Mouse (Mus musculus): ENCODE measurements at regions not wholly inside any gene's neighbourhood (a gene's known extent, or its start where the extent isn't known, plus 50 kb on each side); places are given as distances from the start of the nearest gene placed in this dataset.

DNA sequence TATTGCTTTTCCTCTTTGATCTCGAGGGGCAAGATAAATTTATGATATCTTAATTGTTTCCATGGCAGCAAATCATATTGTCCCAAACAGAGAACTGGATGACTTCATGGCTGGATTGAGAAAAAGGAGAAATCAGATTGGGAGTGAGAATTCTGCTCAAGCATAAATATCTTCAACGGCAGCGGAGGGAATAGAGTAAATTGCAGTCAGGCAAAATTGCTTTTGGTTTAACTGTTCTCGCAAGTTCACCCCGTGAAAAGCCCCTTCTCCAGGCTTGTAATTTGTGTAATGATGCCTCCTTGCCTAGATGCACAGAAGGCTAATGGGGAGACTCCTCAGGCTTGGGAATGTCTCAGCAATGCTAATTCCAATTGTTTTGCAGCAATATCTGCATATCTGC lies 64.4 kb upstream of the Ccn6 start:
- H3K4me3 ChIP-seq (ENCODE audit: low read depth, low read length): no peak overlapping the region
- no peak for TF ChIP-seq CTCF (IDR thresholded peaks at IDR 0.05; ENCODE audit: low read depth)
- no peak for ATAC-seq
- no peaks in the 10 kb centered on the region for H3K9me3 ChIP-seq (ENCODE audit: control insufficient read depth)
- H3K36me3 ChIP-seq (ENCODE audit: control insufficient read depth, insufficient read depth): no peaks in the 10 kb centered on the region
- H3K4me1 ChIP-seq (replicated peaks; ENCODE audit: control insufficient read depth, insufficient read depth, low read length): no peaks in the 10 kb centered on the region
- H3K27ac ChIP-seq (ENCODE audit: low read depth, low read length): no peak overlapping the region
- H3K4me2 ChIP-seq (replicated peaks; ENCODE audit: low read depth): peak overlapping the region; percentile 37
- H3K9ac ChIP-seq (ENCODE audit: low read depth, low read length): no peak overlapping the region
- no peaks in the 10 kb centered on the region for H3K27me3 ChIP-seq (replicated peaks; ENCODE audit: control insufficient read depth, insufficient read depth, low read length)
- WGBS: 53% methylated on average over 5 of the region's 5 CpGs

- no peak for TF ChIP-seq CTCF (IDR thresholded peaks at IDR 0.05; ENCODE audit: low read depth)
- ATAC-seq: no peak
- WGBS: 29% methylated on average over 13 of the region's 13 CpGs
- H3K36me3 ChIP-seq (ENCODE audit: control insufficient read depth, insufficient read depth): no peaks in the 10 kb centered on the region
- H3K4me2 ChIP-seq (replicated peaks; ENCODE audit: low read depth): peak overlapping the region; percentile 37
- no peaks in the 10 kb centered on the region for H3K27me3 ChIP-seq (replicated peaks; ENCODE audit: control insufficient read depth, insufficient read depth, low read length)
- H3K27ac ChIP-seq (ENCODE audit: low read depth, low read length): no peak overlapping the region
- H3K4me1 ChIP-seq (replicated peaks; ENCODE audit: control insufficient read depth, insufficient read depth, low read length): no peaks in the 10 kb centered on the region
- no peak overlapping the region for H3K4me3 ChIP-seq (ENCODE audit: low read depth, low read length)
- H3K9me3 ChIP-seq (ENCODE audit: control insufficient read depth): no peaks in the 10 kb centered on the region
- no peak overlapping the region for H3K9ac ChIP-seq (ENCODE audit: low read depth, low read length)
Observed at GRCm38 (mm10) chr10:39227499-39227942, 63.9 kb upstream of the Ccn6 start.

DNA sequence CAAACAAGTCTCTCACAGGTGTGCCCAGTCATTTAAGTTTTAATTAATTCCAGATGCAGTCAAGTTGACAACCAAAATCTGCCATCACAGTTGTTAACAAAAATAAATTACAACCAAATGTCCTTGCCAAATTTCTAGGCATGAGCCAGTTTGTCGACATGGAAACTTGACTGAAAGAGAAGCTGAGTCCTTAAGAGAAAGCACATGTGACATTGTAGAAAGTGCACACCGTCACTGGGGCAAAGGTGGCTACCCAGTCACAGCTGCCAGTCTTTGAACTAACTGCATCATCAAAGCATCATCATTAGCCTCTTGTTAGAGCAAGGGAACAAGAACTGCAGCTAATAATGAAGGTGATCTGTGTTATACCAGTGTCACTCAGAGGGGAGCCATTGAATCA lies 62.9 kb upstream of the Ccn6 start:
- WGBS: 76% methylated on average over 2 of the region's 2 CpGs

DNA sequence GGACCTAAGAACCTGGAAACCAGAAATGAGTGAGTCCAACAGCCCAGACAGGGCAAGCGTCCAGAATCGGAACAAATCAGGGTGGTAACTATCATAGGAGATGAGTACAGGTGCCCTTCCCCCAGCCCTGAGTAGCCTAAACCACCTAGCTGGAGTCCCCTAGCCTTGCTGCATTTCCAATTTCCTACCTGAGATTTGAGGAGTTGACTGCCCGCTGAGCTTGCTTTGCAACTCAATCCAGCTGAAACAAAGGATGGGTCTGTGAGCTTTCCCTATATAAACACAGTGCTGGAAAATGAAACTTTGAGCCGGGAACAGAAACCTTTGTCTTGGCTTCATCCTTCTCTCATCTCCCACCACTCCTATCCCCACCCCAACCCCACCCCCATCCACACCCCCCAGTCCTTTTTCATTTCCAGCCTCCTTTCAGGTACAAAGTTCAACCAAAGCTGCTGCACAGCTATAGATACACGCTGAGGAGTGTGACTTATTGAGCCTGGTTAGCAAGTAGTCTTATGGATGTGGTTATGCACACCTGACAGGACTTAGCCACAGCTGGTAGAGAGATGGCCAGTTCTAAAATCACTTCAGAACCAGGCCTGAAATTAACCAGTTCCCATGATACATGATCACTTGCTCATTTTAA lies 61.0 kb upstream of the Ccn6 start:
- H3K27me3 ChIP-seq (replicated peaks; ENCODE audit: control insufficient read depth, insufficient read depth, low read length): no peaks in the 10 kb centered on the region
- H3K27ac ChIP-seq (ENCODE audit: low read depth, low read length): no peak overlapping the region
- H3K4me1 ChIP-seq (replicated peaks; ENCODE audit: control insufficient read depth, insufficient read depth, low read length): no peaks in the 10 kb centered on the region
- no peak for ATAC-seq
- no peak overlapping the region for H3K9ac ChIP-seq (ENCODE audit: low read depth, low read length)
- H3K4me2 ChIP-seq (replicated peaks; ENCODE audit: low read depth): no peak overlapping the region
- no peak for TF ChIP-seq CTCF (IDR thresholded peaks at IDR 0.05; ENCODE audit: low read depth)
- 39% methylated on average over 5 of the region's 5 CpGs for WGBS
- no peaks in the 10 kb centered on the region for H3K36me3 ChIP-seq (ENCODE audit: control insufficient read depth, insufficient read depth)
- H3K4me3 ChIP-seq (ENCODE audit: low read depth, low read length): no peak overlapping the region
- H3K9me3 ChIP-seq (ENCODE audit: control insufficient read depth): no peaks in the 10 kb centered on the region

More for the DNA sequence above, 62.9 kb upstream of the Ccn6 start:
- Histone ChIP-seq H3K9me3 (ENCODE audit: control insufficient read depth) (no peaks in the 10 kb centered on the region), H3K4me1 (replicated peaks; ENCODE audit: control insufficient read depth, insufficient read depth, low read length) (no peaks in the 10 kb centered on the region), H3K4me3 (ENCODE audit: low read depth, low read length) (no peak overlapping the region), H3K27me3 (replicated peaks; ENCODE audit: control insufficient read depth, insufficient read depth, low read length) (no peaks in the 10 kb centered on the region), H3K9ac (ENCODE audit: low read depth, low read length) (no peak overlapping the region), H3K36me3 (ENCODE audit: control insufficient read depth, insufficient read depth) (no peaks in the 10 kb centered on the region), H3K4me2 (replicated peaks; ENCODE audit: low read depth) (no peak overlapping the region), H3K27ac (ENCODE audit: low read depth, low read length) (no peak overlapping the region)
- no peak for TF ChIP-seq CTCF (IDR thresholded peaks at IDR 0.05; ENCODE audit: low read depth)
- no peak for ATAC-seq

GRCm38 (mm10) chr10:39221028-39221427 lies 57.4 kb upstream of the Ccn6 start:
- 86% methylated on average over 2 of the region's 2 CpGs for WGBS
- Histone ChIP-seq H3K27ac (ENCODE audit: low read depth, low read length) (no peak overlapping the region), H3K4me1 (replicated peaks; ENCODE audit: control insufficient read depth, insufficient read depth, low read length) (no peaks in the 10 kb centered on the region), H3K9ac (ENCODE audit: low read depth, low read length) (no peak overlapping the region), H3K4me3 (ENCODE audit: low read depth, low read length) (no peak overlapping the region), H3K36me3 (ENCODE audit: control insufficient read depth, insufficient read depth) (no peaks in the 10 kb centered on the region), H3K9me3 (ENCODE audit: control insufficient read depth) (no peaks in the 10 kb centered on the region), H3K4me2 (replicated peaks; ENCODE audit: low read depth) (no peak overlapping the region), H3K27me3 (replicated peaks; ENCODE audit: control insufficient read depth, insufficient read depth, low read length) (no peaks in the 10 kb centered on the region)
- TF ChIP-seq CTCF (IDR thresholded peaks at IDR 0.05; ENCODE audit: low read depth): no peak
- ATAC-seq: no peak

GRCm38 (mm10) chr10:39219366-39219765 lies 55.8 kb upstream of the Ccn6 start:
- no peak for TF ChIP-seq CTCF (IDR thresholded peaks at IDR 0.05; ENCODE audit: low read depth)
- H3K4me2 ChIP-seq (replicated peaks; ENCODE audit: low read depth): no peak overlapping the region
- no peak for ATAC-seq
- 81% methylated on average over 2 of the region's 2 CpGs for WGBS
- H3K4me3 ChIP-seq (ENCODE audit: low read depth, low read length): no peak overlapping the region
- H3K9me3 ChIP-seq (ENCODE audit: control insufficient read depth): no peaks in the 10 kb centered on the region
- no peak overlapping the region for H3K9ac ChIP-seq (ENCODE audit: low read depth, low read length)
- no peaks in the 10 kb centered on the region for H3K4me1 ChIP-seq (replicated peaks; ENCODE audit: control insufficient read depth, insufficient read depth, low read length)
- H3K27ac ChIP-seq (ENCODE audit: low read depth, low read length): no peak overlapping the region
- H3K27me3 ChIP-seq (replicated peaks; ENCODE audit: control insufficient read depth, insufficient read depth, low read length): no peaks in the 10 kb centered on the region
- no peaks in the 10 kb centered on the region for H3K36me3 ChIP-seq (ENCODE audit: control insufficient read depth, insufficient read depth)

DNA sequence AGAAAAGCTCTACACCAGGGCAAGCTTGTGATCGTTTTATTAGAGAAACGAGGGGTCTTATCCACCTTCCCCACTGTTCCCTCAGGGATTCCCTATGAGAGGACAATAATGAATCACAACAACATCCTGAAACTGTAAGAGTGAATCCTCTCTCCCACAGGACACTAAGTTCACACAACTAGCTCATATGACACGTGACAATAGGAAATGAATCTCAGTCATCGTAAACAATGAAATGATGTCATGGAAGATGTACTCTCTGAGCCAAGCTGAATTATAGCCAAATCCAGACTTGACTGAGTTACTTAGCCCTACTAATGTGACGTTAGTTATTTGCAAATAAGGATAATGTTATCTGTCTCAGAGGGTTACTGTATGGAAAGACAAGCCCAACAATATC lies 54.6 kb upstream of the Ccn6 start:
- H3K9me3 ChIP-seq (ENCODE audit: control insufficient read depth): no peaks in the 10 kb centered on the region
- no peak overlapping the region for H3K4me3 ChIP-seq (ENCODE audit: low read depth, low read length)
- H3K36me3 ChIP-seq (ENCODE audit: control insufficient read depth, insufficient read depth): no peaks in the 10 kb centered on the region
- H3K9ac ChIP-seq (ENCODE audit: low read depth, low read length): no peak overlapping the region
- H3K27ac ChIP-seq (ENCODE audit: low read depth, low read length): no peak overlapping the region
- H3K4me2 ChIP-seq (replicated peaks; ENCODE audit: low read depth): no peak overlapping the region
- TF ChIP-seq CTCF (IDR thresholded peaks at IDR 0.05; ENCODE audit: low read depth): no peak
- ATAC-seq: no peak
- H3K27me3 ChIP-seq (replicated peaks; ENCODE audit: control insufficient read depth, insufficient read depth, low read length): no peaks in the 10 kb centered on the region
- 85% methylated on average over 5 of the region's 5 CpGs for WGBS
- no peaks in the 10 kb centered on the region for H3K4me1 ChIP-seq (replicated peaks; ENCODE audit: control insufficient read depth, insufficient read depth, low read length)

Data from intestine, postnatal 0 days (tissue).